Mouse (Mus musculus) C2C12 (cell line): ENCODE results near the gene Olfr223. TPM values are rescaled to one million over a fixed set of nuclear protein-coding genes. Genes with fewer than 3 reads are reported as not detected.

ENCODE experiments used
- H3K27me3 ChIP-seq: one replicate; pipeline ENCODE4 v1.6.1; 2011; ENCODE audit not compliant: control insufficient read depth, insufficient read depth, insufficient read length
- H3K36me3 ChIP-seq: one replicate; pipeline ENCODE4 v1.6.1; 2011; ENCODE audit not compliant: control insufficient read depth, insufficient read depth
- H3K4me3 ChIP-seq: one replicate; pipeline ENCODE4 v1.5.1; 2011; ENCODE audit warnings: mild to moderate bottlenecking, control low read depth; ENCODE audit not compliant: poor library complexity, insufficient read depth, severe bottlenecking
- H3K79me2 ChIP-seq: one replicate; pipeline ENCODE4 v1.6.1; 2011; ENCODE audit not compliant: control insufficient read depth, insufficient read depth
- H3K79me3 ChIP-seq: one replicate; pipeline ENCODE4 v1.6.1; 2011; ENCODE audit warnings: low read depth, control low read depth
- H3ac ChIP-seq: one replicate; pipeline ENCODE3; 2011; ENCODE audit warnings: low read depth; ENCODE audit not compliant: control insufficient read depth, insufficient read length
- CEBPB ChIP-seq: IDR thresholded peaks from one replicate; pipeline ENCODE4 v1.6.1; 2011; ENCODE audit warnings: low read depth, mild to moderate bottlenecking, control low read depth, moderate library complexity
- CTCF ChIP-seq: IDR thresholded peaks from one replicate; pipeline ENCODE4 v1.5.1; 2011; ENCODE audit not compliant: control insufficient read depth, insufficient read depth, insufficient read length
- FOSL1 ChIP-seq: IDR thresholded peaks from one replicate; pipeline ENCODE4 v1.8.0; 2011; ENCODE audit warnings: mild to moderate bottlenecking, low read length; ENCODE audit not compliant: poor library complexity, insufficient read depth, severe bottlenecking
- MAX ChIP-seq: IDR thresholded peaks from one replicate; pipeline ENCODE4 v1.6.1; 2011; ENCODE audit warnings: mild to moderate bottlenecking, control low read depth
- MYOD1 ChIP-seq: IDR thresholded peaks from one replicate; pipeline ENCODE4 v1.6.1; 2011; ENCODE audit warnings: low read depth; ENCODE audit not compliant: control insufficient read depth, insufficient read length
- MYOG ChIP-seq: IDR thresholded peaks from one replicate; pipeline ENCODE4 v1.6.1; 2011; ENCODE audit not compliant: control insufficient read depth, insufficient read length; ENCODE audit errors: extremely low read depth
- USF1 ChIP-seq: IDR thresholded peaks from one replicate; pipeline ENCODE4 v1.6.1; 2011; ENCODE audit warnings: low read depth, mild to moderate bottlenecking, control low read depth, moderate library complexity
- polyA plus RNA-seq: library from polyadenylated mRNA; unstranded; fragments of >200 nt; fragmentation: generic; extraction: Trizol; gene quantifications from one replicate; pipeline ENCODE4 v1.2.1, GENCODE M21; 2012; ENCODE audit warnings: missing spikeins

Gene Olfr223
- polyA plus RNA-seq, 1 experiment, result not detected

- Histone ChIP-seq H3K27me3 (no peaks in the 10 kb centered on the region), H3K79me3 (no peaks in the 10 kb centered on the region), H3K4me3 (no peak overlapping the region), H3ac (no peak overlapping the region), H3K79me2 (no peaks in the 10 kb centered on the region), H3K36me3 (no peaks in the 10 kb centered on the region)
- TF ChIP-seq USF1 (no peak), CTCF (no peak), MAX (no peak), FOSL1 (no peak), CEBPB (no peak), MYOD1 (no peak), MYOG (no peak)
Observed at GRCm38 (mm10) chr11:59542442-59542841, 50.6 kb downstream of the Olfr223 start.

DNA sequence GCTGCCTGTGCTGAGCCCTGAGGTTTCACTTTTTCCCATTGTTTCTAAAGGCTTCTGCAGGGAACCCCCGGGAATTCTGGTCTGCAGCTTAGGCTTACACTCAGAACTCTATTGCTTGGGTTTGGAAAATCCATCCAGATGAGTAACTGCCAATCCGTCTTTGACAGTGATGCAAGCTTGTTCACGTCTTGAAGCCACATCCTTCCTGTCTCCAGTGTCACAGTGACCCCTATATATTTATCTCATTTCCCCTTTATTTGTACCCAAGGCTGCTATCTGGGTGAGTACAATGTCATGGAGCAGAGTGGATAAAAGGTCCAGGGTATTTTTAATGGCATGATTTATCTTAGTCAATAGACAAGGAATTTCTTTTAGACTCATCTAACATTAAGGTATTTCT lies 51.8 kb downstream of the Olfr223 start, which contains the start of gene Nlrp3:
Nlrp3 (plus strand) TSS at position 245 of the 400 bp plus-strand sequence.
- H3K36me3 ChIP-seq, result no peaks in the 10 kb centered on the region
- H3K27me3 ChIP-seq, result no peaks in the 10 kb centered on the region
- H3K79me2 ChIP-seq, result no peaks in the 10 kb centered on the region
- H3ac ChIP-seq, result no peak within 1 kb of the TSS
- no peaks in the 10 kb centered on the region for H3K79me3 ChIP-seq
- TF ChIP-seq MAX, result no peak
- no peak for TF ChIP-seq CEBPB
- no peak for TF ChIP-seq CTCF
- TF ChIP-seq FOSL1, result no peak
- no peak for TF ChIP-seq USF1
- TF ChIP-seq MYOG, result no peak
- TF ChIP-seq MYOD1, result no peak
- H3K4me3 ChIP-seq, result no peak within 1 kb of the TSS

GRCm38 (mm10) chr11:59540123-59540522 lies 53.0 kb downstream of the Olfr223 start:
- Histone ChIP-seq H3K79me3 (no peaks in the 10 kb centered on the region), H3K36me3 (no peaks in the 10 kb centered on the region), H3K4me3 (no peak overlapping the region), H3ac (no peak overlapping the region), H3K79me2 (no peaks in the 10 kb centered on the region), H3K27me3 (no peaks in the 10 kb centered on the region)
- TF ChIP-seq MAX, result no peak
- no peak for TF ChIP-seq CEBPB
- TF ChIP-seq FOSL1, result no peak

Other genes with a start within 250 kb of the Olfr223 start
- gene Prss38, start 217.6 kb downstream of the Olfr223 start, polyA plus RNA-seq, result not detected
- gene Jmjd4, start 143.2 kb downstream of the Olfr223 start, polyA plus RNA-seq, result 5.1 TPM
- gene Snap47, start 142.1 kb downstream of the Olfr223 start, polyA plus RNA-seq, result 54.3 TPM
- gene Zfp867, start 120.8 kb downstream of the Olfr223 start, polyA plus RNA-seq, result 0.73 TPM
- 21.5 TPM for gene Zkscan17, start 66.5 kb downstream of the Olfr223 start, polyA plus RNA-seq
- 0.04 TPM for gene Nlrp3, start 51.7 kb downstream of the Olfr223 start, polyA plus RNA-seq
- gene Olfr222, start 17.1 kb downstream of the Olfr223 start, polyA plus RNA-seq, result not detected
- gene Mprip, start 68.0 kb upstream of the Olfr223 start, polyA plus RNA-seq, result 257 TPM
- 0.02 TPM for gene Pld6, start 194.4 kb upstream of the Olfr223 start, polyA plus RNA-seq
- 20.7 TPM for gene Flcn, start 216.7 kb upstream of the Olfr223 start, polyA plus RNA-seq
- gene Nt5m, start 246.2 kb upstream of the Olfr223 start, polyA plus RNA-seq, result 19.4 TPM
- gene Cops3, start 246.5 kb upstream of the Olfr223 start, polyA plus RNA-seq, result 69.0 TPM